In the genomic region with DNA sequence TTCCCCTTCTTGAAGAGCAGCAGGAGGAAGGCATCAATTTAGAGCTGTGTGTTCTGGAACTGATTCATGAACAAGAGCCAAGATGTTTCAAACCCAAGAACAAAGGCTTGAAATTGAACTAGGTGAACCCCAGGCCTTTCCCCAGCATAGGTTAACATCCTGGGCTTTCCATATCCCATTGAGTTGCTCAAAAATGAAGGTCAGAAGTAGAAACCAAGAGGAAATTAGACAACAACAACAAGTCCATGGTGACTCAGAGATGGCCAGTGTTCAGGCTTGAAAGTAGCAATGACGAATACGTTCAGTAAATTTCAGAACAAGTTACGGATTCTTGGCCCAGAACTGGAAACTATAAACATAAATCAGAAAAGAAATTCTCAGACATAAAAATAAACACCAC, we compare ENCODE assay signal across 20 mouse cellular contexts. TPM values are rescaled to one million over a fixed set of nuclear protein-coding genes. Genes with fewer than 3 reads are reported as not detected.
"Had no signal": no experiment of that assay in that cellular context is flagged by ENCODE, and none has a peak within 500 bp of the region (broad histone marks: within the 10 kb centered on the region; RNA-seq: fewer than 3 reads in every experiment).

No protein-coding gene starts in this region.

- H3K4me1 ChIP-seq: neural tube, embryonic 15.5 days had no signal

- H3K36me3 ChIP-seq: midbrain, embryonic 12.5 days; neural tube, embryonic 13.5 days; neural tube, embryonic 15.5 days had no signal

- H3K9me3 ChIP-seq: midbrain, embryonic 12.5 days; neural tube, embryonic 13.5 days; neural tube, embryonic 15.5 days had no signal

- H3K4me3 ChIP-seq: midbrain, embryonic 12.5 days; myocyte; neural tube, embryonic 13.5 days; neural tube, embryonic 15.5 days had no signal

- H3K27me3 ChIP-seq: neural tube, embryonic 13.5 days; neural tube, embryonic 15.5 days had no signal

- DNase-seq: lung, adult 18-20 months; lung, embryonic 14.5 days; lung, postnatal 10 days; lung, postnatal 4 days; midbrain, embryonic 14.5 days; retina, postnatal 1 day; right cerebral cortex, adult 18-20 months; right cerebral cortex, postnatal 25 days; right cerebral cortex, postnatal 4 days; spleen, adult 18-20 months; thymus, adult 18-20 months; thymus, postnatal 14 days; thymus, postnatal 36 days had no signal

- ATAC-seq: midbrain, embryonic 16.5 days had no signal

- H3K4me2 ChIP-seq: lung, embryonic 14.5 days; midbrain, embryonic 12.5 days; neural tube, embryonic 13.5 days; neural tube, embryonic 15.5 days had no signal

- H3K9ac ChIP-seq: lung, embryonic 14.5 days; midbrain, embryonic 12.5 days; neural tube, embryonic 13.5 days; neural tube, embryonic 15.5 days had no signal

- H3K27ac ChIP-seq: midbrain, embryonic 12.5 days; neural tube, embryonic 13.5 days; neural tube, embryonic 15.5 days had no signal

RNA-seq across cellular contexts. Expression of gene Ajap1, which starts 37.3 kb away (rescaled TPM):
- total RNA-seq: megakaryocyte, adult 5-6 weeks; megakaryocyte-erythroid progenitor cell, adult 5-6 weeks had no signal
- polyA plus RNA-seq: lung, embryonic 14.5 days; myocyte had no signal
